Mouse (Mus musculus) intestine, embryonic 15.5 days (tissue): ENCODE results near the gene Amdhd2. TPM values are rescaled to one million over a fixed set of nuclear protein-coding genes. Genes with fewer than 3 reads are reported as not detected.

Experiments
- ATAC-seq: fragments of 200-750 bp; cut with Nextera tagmentation; 2 replicates; pipeline ENCODE4 v1.8.0; 2017; ENCODE audit warnings: moderate TSS enrichment, moderate library complexity
- H3K27ac ChIP-seq: fragments of 300-500 bp; sonication (generic); 2 replicates; pipeline ENCODE4 v1.5.1; 2015; ENCODE audit warnings: mild to moderate bottlenecking, inconsistent platforms
- H3K27me3 ChIP-seq: fragments of 300-500 bp; sonication (generic); replicated peaks from 2 replicates; pipeline ENCODE4 v1.6.1; 2015; ENCODE audit warnings: inconsistent platforms
- H3K36me3 ChIP-seq: fragments of 300-500 bp; sonication (generic); 2 replicates; pipeline ENCODE4 v1.6.1; 2015; ENCODE audit warnings: inconsistent platforms
- H3K4me1 ChIP-seq: fragments of 300-500 bp; sonication (generic); replicated peaks from 2 replicates; pipeline ENCODE4 v1.6.1; 2015; ENCODE audit warnings: inconsistent platforms
- H3K4me2 ChIP-seq: fragments of 300-500 bp; sonication (generic); replicated peaks from 2 replicates; pipeline ENCODE4 v1.6.1; 2015; ENCODE audit warnings: mild to moderate bottlenecking, inconsistent platforms
- H3K4me3 ChIP-seq: fragments of 300-500 bp; sonication (generic); replicated peaks from 2 replicates; pipeline ENCODE4 v1.5.1; 2015; ENCODE audit warnings: inconsistent platforms
- H3K9ac ChIP-seq: fragments of 300-500 bp; sonication (generic); 2 replicates; pipeline ENCODE4 v1.6.1; 2015; ENCODE audit warnings: inconsistent platforms
- H3K9me3 ChIP-seq: fragments of 300-500 bp; sonication (generic); 2 replicates; pipeline ENCODE4 v1.6.1; 2016; ENCODE audit warnings: inconsistent platforms
- WGBS: fragments of 180-500 bp; shearing (Covaris S2); methylation state at CpG from one replicate; pipeline ENCODE4 v1.1.7; 2015; 5-methylcytosine and 5-hydroxymethylcytosine counted together
- polyA plus RNA-seq: library from polyadenylated mRNA; unstranded; fragments of >200 nt; fragmentation: Nextera tagmentation; extraction: Ambion mirVana; gene quantifications from 2 replicates; pipeline ENCODE4 v1.2.1, GENCODE M21; 2015

The Amdhd2 gene
- polyA plus RNA-seq, 1 experiment from 2014 or later, result 34.3 TPM

GRCm38 (mm10) chr17:24205908-24206361, 42.4 kb upstream of the Amdhd2 start:
- WGBS, result 8% methylated on average over 15 of the region's 15 CpGs
- H3K4me2 ChIP-seq, result peak overlapping the region; percentile 96
- no peaks in the 10 kb centered on the region for H3K36me3 ChIP-seq
- peak overlapping the region; percentile 73 for H3K4me3 ChIP-seq
- H3K9me3 ChIP-seq, result no peaks in the 10 kb centered on the region
- H3K4me1 ChIP-seq, result peaks cover 77% of the 10 kb centered on the region
- peaks cover 14% of the 10 kb centered on the region for H3K27me3 ChIP-seq
- H3K9ac ChIP-seq, result peak overlapping the region; percentile 78
- H3K27ac ChIP-seq, result peak overlapping the region; percentile 48; the same call in 1 of the 2 replicates
- ATAC-seq, result 0 out of 2 replicates have a peak, but pooled peaks have one; percentile 1

GRCm38 (mm10) chr17:24205284-24205888, 41.8 kb upstream of the Amdhd2 start, which contains the start of gene Tbc1d24:
Tbc1d24 (minus strand) TSS chr17:24205562.
- H3K4me3 ChIP-seq, result peak within 1 kb of the TSS; percentile 73
- H3K4me1 ChIP-seq, result peaks cover 79% of the 10 kb centered on the region
- no peaks in the 10 kb centered on the region for H3K9me3 ChIP-seq
- H3K27me3 ChIP-seq, result peaks cover 14% of the 10 kb centered on the region
- H3K4me2 ChIP-seq, result peak within 1 kb of the TSS; percentile 96
- ATAC-seq, result peak; percentile 60
- peak within 1 kb of the TSS; percentile 78 for H3K9ac ChIP-seq
- under 1% methylated on average over 65 of the region's 65 CpGs for WGBS
- peak within 1 kb of the TSS; percentile 48 for H3K27ac ChIP-seq
- no peaks in the 10 kb centered on the region for H3K36me3 ChIP-seq

GRCm38 (mm10) chr17:24204846-24205245, 41.3 kb upstream of the Amdhd2 start:
- Histone ChIP-seq H3K4me2 (peak overlapping the region; percentile 96), H3K4me3 (peak overlapping the region; percentile 73), H3K27me3 (peaks cover 14% of the 10 kb centered on the region), H3K9ac (peak overlapping the region; percentile 78), H3K4me1 (peaks cover 75% of the 10 kb centered on the region), H3K9me3 (no peaks in the 10 kb centered on the region), H3K27ac (0 out of 2 replicates have a peak overlapping the region, but pooled peaks have one; percentile 48), H3K36me3 (no peaks in the 10 kb centered on the region)
- WGBS, result 7% methylated on average over 7 of the region's 7 CpGs
- ATAC-seq, result no peak

GRCm38 (mm10) chr17:24203611-24204534, 40.3 kb upstream of the Amdhd2 start:
- H3K4me1 ChIP-seq, result peaks cover 67% of the 10 kb centered on the region
- no peaks in the 10 kb centered on the region for H3K36me3 ChIP-seq
- 49% methylated on average over 3 of the region's 3 CpGs for WGBS
- 0 out of 2 replicates have a peak overlapping the region, but pooled peaks have one; percentile 8 for H3K9ac ChIP-seq
- peak overlapping the region; percentile 52; the same call in 1 of the 2 replicates for H3K27ac ChIP-seq
- ATAC-seq, result no peak
- peak overlapping the region; percentile 96 for H3K4me2 ChIP-seq
- H3K4me3 ChIP-seq, result no peak overlapping the region
- peaks cover 14% of the 10 kb centered on the region for H3K27me3 ChIP-seq
- H3K9me3 ChIP-seq, result no peaks in the 10 kb centered on the region

- no peak overlapping the region for H3K9ac ChIP-seq
- peak overlapping the region; percentile 52; the same call in 1 of the 2 replicates for H3K27ac ChIP-seq
- H3K4me2 ChIP-seq, result peak overlapping the region; percentile 96
These were observed 39.5 kb upstream of the Amdhd2 start for GRCm38 (mm10) chr17:24203068-24203467.

GRCm38 (mm10) chr17:24201092-24201491, 37.5 kb upstream of the Amdhd2 start:
- no peaks in the 10 kb centered on the region for H3K9me3 ChIP-seq
- peak overlapping the region; percentile 48; the same call in 1 of the 2 replicates for H3K27ac ChIP-seq
- H3K4me1 ChIP-seq, result peaks cover 40% of the 10 kb centered on the region
- H3K36me3 ChIP-seq, result no peaks in the 10 kb centered on the region
- no peak overlapping the region for H3K4me2 ChIP-seq
- no peaks in the 10 kb centered on the region for H3K27me3 ChIP-seq
- WGBS, result 62% methylated on average over 4 of the region's 4 CpGs
- peak; percentile 15; the same call in 1 of the 2 replicates for ATAC-seq
- no peak overlapping the region for H3K9ac ChIP-seq
- no peak overlapping the region for H3K4me3 ChIP-seq

More at GRCm38 (mm10) chr17:24203068-24203467, 39.5 kb upstream of the Amdhd2 start:
- Histone ChIP-seq H3K4me3 (no peak overlapping the region), H3K4me1 (peaks cover 59% of the 10 kb centered on the region), H3K27me3 (peaks cover 9% of the 10 kb centered on the region), H3K36me3 (no peaks in the 10 kb centered on the region), H3K9me3 (no peaks in the 10 kb centered on the region)
- 47% methylated on average over 4 of the region's 4 CpGs for WGBS
- peak; percentile 29 for ATAC-seq

- H3K9me3 ChIP-seq, result no peaks in the 10 kb centered on the region
- H3K4me1 ChIP-seq, result peaks cover 31% of the 10 kb centered on the region
- no peak overlapping the region for H3K9ac ChIP-seq
- H3K27ac ChIP-seq, result no peak overlapping the region
- no peak overlapping the region for H3K4me2 ChIP-seq
- H3K27me3 ChIP-seq, result no peaks in the 10 kb centered on the region
- ATAC-seq, result no peak
- no peaks in the 10 kb centered on the region for H3K36me3 ChIP-seq
- whole genome bisulfite sequencing, result 57% methylated on average over 4 of the region's 4 CpGs
- H3K4me3 ChIP-seq, result no peak overlapping the region
These were observed 36.2 kb upstream of the Amdhd2 start for GRCm38 (mm10) chr17:24199741-24200140.

- no peaks in the 10 kb centered on the region for H3K36me3 ChIP-seq
- WGBS, result 88% methylated on average over 4 of the region's 4 CpGs
- H3K4me1 ChIP-seq, result peaks cover 26% of the 10 kb centered on the region
- H3K9me3 ChIP-seq, result no peaks in the 10 kb centered on the region
- H3K9ac ChIP-seq, result no peak overlapping the region
- H3K4me3 ChIP-seq, result no peak overlapping the region
- H3K27ac ChIP-seq, result no peak overlapping the region
- H3K4me2 ChIP-seq, result no peak overlapping the region
- no peak for ATAC-seq
- H3K27me3 ChIP-seq, result no peaks in the 10 kb centered on the region
These were observed 35.7 kb upstream of the Amdhd2 start for GRCm38 (mm10) chr17:24199252-24199651.

- Histone ChIP-seq H3K4me1 (peaks cover 13% of the 10 kb centered on the region; the same call in 1 of the 2 replicates), H3K27me3 (no peaks in the 10 kb centered on the region), H3K4me2 (no peak overlapping the region), H3K9ac (no peak overlapping the region), H3K36me3 (no peaks in the 10 kb centered on the region), H3K27ac (no peak overlapping the region), H3K4me3 (no peak overlapping the region), H3K9me3 (no peaks in the 10 kb centered on the region)
- WGBS, result 58% methylated on average over 15 of the region's 15 CpGs
- no peak for ATAC-seq
These were observed 33.7 kb upstream of the Amdhd2 start for GRCm38 (mm10) chr17:24197032-24197824.

- H3K9me3 ChIP-seq, result no peaks in the 10 kb centered on the region
- 60% methylated on average over 2 of the region's 2 CpGs for WGBS
- ATAC-seq, result no peak
- H3K27me3 ChIP-seq, result no peaks in the 10 kb centered on the region
- no peak overlapping the region for H3K4me3 ChIP-seq
- H3K4me2 ChIP-seq, result no peak overlapping the region
- 0 out of 2 replicates have a peak, but pooled peaks cover under 1% of the 10 kb centered on the region for H3K4me1 ChIP-seq
- H3K9ac ChIP-seq, result no peak overlapping the region
- no peak overlapping the region for H3K27ac ChIP-seq
- no peaks in the 10 kb centered on the region for H3K36me3 ChIP-seq
These were observed 31.8 kb upstream of the Amdhd2 start for GRCm38 (mm10) chr17:24195349-24195748.

- no peak overlapping the region for H3K27ac ChIP-seq
- no peaks in the 10 kb centered on the region for H3K36me3 ChIP-seq
- H3K27me3 ChIP-seq, result no peaks in the 10 kb centered on the region
- H3K9me3 ChIP-seq, result no peaks in the 10 kb centered on the region
- no peak overlapping the region for H3K4me2 ChIP-seq
- no peak overlapping the region for H3K4me3 ChIP-seq
- no peaks in the 10 kb centered on the region for H3K4me1 ChIP-seq
- 81% methylated on average over 5 of the region's 5 CpGs for WGBS
- H3K9ac ChIP-seq, result no peak overlapping the region
- no peak for ATAC-seq
These were observed 30.2 kb upstream of the Amdhd2 start for GRCm38 (mm10) chr17:24193769-24194168.
